Comparison of ENCODE assay signal across 11 mouse cellular contexts in genomic region chr8:61387501-61387963, GRCm38 (mm10).
DNase-seq lines count a peak whose midpoint lies in the region; ATAC-seq and TF ChIP-seq lines count a peak whose summit lies in the region.
"Had no signal": no experiment of that assay in that cellular context is flagged by ENCODE, and none has a peak within 500 bp of the region (broad histone marks: within the 10 kb centered on the region; RNA-seq: fewer than 3 reads in every experiment).

No protein-coding gene starts in this region.

- TF ChIP-seq EP300 in heart, adult 2 months (IDR thresholded peaks at IDR 0.05; ENCODE audit: insufficient read depth, low read depth, low read length) = no peak

- H3K4me3 ChIP-seq in heart, embryonic 11.5 days (ENCODE audit: low read depth, low read length) = no peak overlapping the region
- no peak overlapping the region for H3K4me3 ChIP-seq in heart, adult 2 months
- no peak overlapping the region for H3K4me3 ChIP-seq in hindbrain, embryonic 12.5 days
- H3K4me3 ChIP-seq in midbrain, embryonic 10.5 days = peak overlapping the region; percentile 9; the same call in 1 of the 2 replicates
- H3K4me3 ChIP-seq: erythroblast, embryonic 14.5 days; stomach, embryonic 15.5 days had no signal

- ATAC-seq in heart, embryonic 11.5 days (replicated peaks; ENCODE audit: insufficient number of reproducible peaks, low FRiP score, low TSS enrichment) = peak; percentile 33; the same call in 1 of the 2 replicates
- peak; percentile 71 for ATAC-seq in hindbrain, embryonic 12.5 days (ENCODE audit: low FRiP score)

- TF ChIP-seq POLR2A in heart, adult 2 months (IDR thresholded peaks at IDR 0.05; ENCODE audit: insufficient read depth, low read depth, low read length) = no peak

- no peak for TF ChIP-seq CTCF in heart, adult 2 months (IDR thresholded peaks at IDR 0.05)

- 28% methylated on average over 6 of the region's 6 CpGs for WGBS in heart, embryonic 11.5 days (ENCODE audit: insufficient replicate concordance)
- WGBS in heart, adult 2 months = 49% methylated on average over 6 of the region's 6 CpGs
- 23% methylated on average over 6 of the region's 6 CpGs for WGBS in hindbrain, embryonic 12.5 days
- 49% methylated on average over 6 of the region's 6 CpGs for WGBS in midbrain, embryonic 10.5 days

- peaks cover 11% of the 10 kb centered on the region for H3K4me1 ChIP-seq in heart, embryonic 11.5 days (ENCODE audit: control insufficient read depth, insufficient read depth, low read length)
- H3K4me1 ChIP-seq in heart, adult 2 months (ENCODE audit: control insufficient read depth, insufficient read depth, low read length) = no peaks in the 10 kb centered on the region
- H3K4me1 ChIP-seq in hindbrain, embryonic 12.5 days = peaks cover 48% of the 10 kb centered on the region
- peaks cover 57% of the 10 kb centered on the region for H3K4me1 ChIP-seq in midbrain, embryonic 10.5 days

- no peaks in the 10 kb centered on the region for H3K9me3 ChIP-seq in heart, embryonic 11.5 days (replicated peaks; ENCODE audit: control insufficient read depth, low read length)
- no peaks in the 10 kb centered on the region for H3K9me3 ChIP-seq in hindbrain, embryonic 12.5 days (replicated peaks)
- no peaks in the 10 kb centered on the region; the same call in 1 of the 2 replicates for H3K9me3 ChIP-seq in midbrain, embryonic 10.5 days (replicated peaks)
- H3K9me3 ChIP-seq: stomach, embryonic 15.5 days had no signal

- H3K27ac ChIP-seq in heart, embryonic 11.5 days (ENCODE audit: low read depth, low read length) = no peak overlapping the region
- no peak overlapping the region for H3K27ac ChIP-seq in heart, adult 2 months
- peak overlapping the region; percentile 93 for H3K27ac ChIP-seq in hindbrain, embryonic 12.5 days
- peak overlapping the region; percentile 85 for H3K27ac ChIP-seq in midbrain, embryonic 10.5 days (replicated peaks)

- H3K4me2 ChIP-seq in heart, embryonic 11.5 days = peak overlapping the region; percentile 38; the same call in 1 of the 2 replicates
- H3K4me2 ChIP-seq in hindbrain, embryonic 12.5 days (replicated peaks) = peak overlapping the region; percentile 1; the same call in 1 of the 2 replicates
- H3K4me2 ChIP-seq: stomach, embryonic 15.5 days had no signal

- no peaks in the 10 kb centered on the region for H3K79me2 ChIP-seq in heart, adult 2 months (replicated peaks; ENCODE audit: control insufficient read depth, insufficient read depth, low read length)

- intact Hi-C loops in heart, adult 2 months (cut with DNase I) = no loop called here

- 0 out of 2 replicates have a peak, but pooled peaks cover 3% of the 10 kb centered on the region for H3K36me3 ChIP-seq in heart, embryonic 11.5 days (ENCODE audit: control insufficient read depth, insufficient read depth, low read length)
- no peaks in the 10 kb centered on the region for H3K36me3 ChIP-seq in heart, adult 2 months (ENCODE audit: control insufficient read depth, insufficient read depth, low read length)
- H3K36me3 ChIP-seq in hindbrain, embryonic 12.5 days = peaks cover 16% of the 10 kb centered on the region; the same call in 1 of the 2 replicates
- H3K36me3 ChIP-seq in midbrain, embryonic 10.5 days = peaks cover 55% of the 10 kb centered on the region
- H3K36me3 ChIP-seq: stomach, embryonic 15.5 days had no signal

- H3K9ac ChIP-seq in heart, embryonic 11.5 days (ENCODE audit: low read depth, low read length) = no peak overlapping the region
- no peak overlapping the region for H3K9ac ChIP-seq in heart, adult 2 months (ENCODE audit: low read depth, low read length)
- no peak overlapping the region for H3K9ac ChIP-seq in hindbrain, embryonic 12.5 days
- H3K9ac ChIP-seq: stomach, embryonic 15.5 days had no signal

- H3K27me3 ChIP-seq in heart, embryonic 11.5 days (ENCODE audit: control insufficient read depth, insufficient read depth, low read length) = no peaks in the 10 kb centered on the region
- no peaks in the 10 kb centered on the region for H3K27me3 ChIP-seq in heart, adult 2 months (ENCODE audit: control insufficient read depth, insufficient read depth, low read length)
- no peaks in the 10 kb centered on the region for H3K27me3 ChIP-seq in hindbrain, embryonic 12.5 days
- H3K27me3 ChIP-seq in midbrain, embryonic 10.5 days (ENCODE audit: low read depth, poor library complexity, severe bottlenecking) = no peaks in the 10 kb centered on the region
- H3K27me3 ChIP-seq: stomach, embryonic 15.5 days had no signal

- DNase-seq in heart, adult 2 months = no peak
- peak; percentile 71 for DNase-seq in Muller cell, postnatal 12 days (ENCODE audit: inconsistent ontology term)
- DNase-seq in midbrain, embryonic 10.5 days (ENCODE audit: low spot score) = peak; percentile 47
- no peak for DNase-seq in ovary, adult 18-20 months (ENCODE audit: low spot score)
- no peak for DNase-seq in adrenal gland, postnatal 36 days
- no peak for DNase-seq in MN1 (ENCODE audit: low spot score)
- DNase-seq: adrenal gland, postnatal 25 days had no signal

Comparison
In these comparisons a context has a peak if more than half of its experiments do, and no peak if none do; other contexts are left out.
1. H3K27ac ChIP-seq: peak in hindbrain, embryonic 12.5 days (single experiment) and midbrain, embryonic 10.5 days (single experiment); none in heart, embryonic 11.5 days (single experiment) and heart, adult 2 months (single experiment).
2. DNase-seq: peak in Muller cell, postnatal 12 days (single experiment) and midbrain, embryonic 10.5 days (single experiment); none in heart, adult 2 months (0 of 2), ovary, adult 18-20 months (single experiment), adrenal gland, postnatal 36 days (0 of 2) and MN1 (single experiment).